Mouse (Mus musculus): Measurements from ENCODE around the gene Hrh2.

Gene Hrh2

DNA sequence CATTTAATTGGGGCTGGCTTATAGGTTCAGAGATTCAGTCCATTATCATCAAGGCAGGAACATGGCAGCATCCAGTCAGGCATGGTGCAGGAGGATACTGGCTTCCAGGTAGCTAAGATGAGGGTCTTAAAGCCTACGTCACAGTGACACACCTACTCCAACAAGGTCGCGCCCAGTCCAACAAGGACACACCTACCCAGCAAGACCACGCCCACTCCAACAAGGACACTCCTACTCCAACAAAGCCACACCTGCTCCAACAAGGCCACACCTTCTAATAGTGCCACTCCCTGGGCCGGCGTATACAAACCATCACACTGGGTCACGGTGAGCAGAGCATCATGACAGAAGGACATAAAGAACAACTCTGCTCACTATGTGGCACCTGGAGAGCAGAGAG lies 80.1 kb downstream of the Hrh2 start:
- no peak for DNase-seq

DNA sequence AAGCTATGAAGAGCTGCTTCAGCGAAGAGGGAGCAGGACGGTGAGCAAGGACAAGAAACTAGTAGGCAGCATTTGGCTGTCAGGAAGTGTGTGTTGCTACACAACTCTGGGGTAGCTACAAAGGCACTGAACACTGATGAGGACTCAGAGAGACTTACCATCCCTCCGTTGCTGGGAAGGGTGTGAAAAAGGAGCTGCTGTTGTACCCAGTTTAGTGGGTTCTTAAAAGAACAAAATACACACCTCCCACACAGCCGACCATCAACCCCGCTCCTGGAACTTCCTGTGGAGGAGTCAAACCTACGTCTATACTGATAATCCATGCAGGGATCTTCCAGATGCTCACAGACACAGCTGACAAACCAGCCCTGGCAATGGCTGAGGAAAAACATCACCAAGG lies 85.5 kb downstream of the Hrh2 start:
- no peak for DNase-seq

DNA sequence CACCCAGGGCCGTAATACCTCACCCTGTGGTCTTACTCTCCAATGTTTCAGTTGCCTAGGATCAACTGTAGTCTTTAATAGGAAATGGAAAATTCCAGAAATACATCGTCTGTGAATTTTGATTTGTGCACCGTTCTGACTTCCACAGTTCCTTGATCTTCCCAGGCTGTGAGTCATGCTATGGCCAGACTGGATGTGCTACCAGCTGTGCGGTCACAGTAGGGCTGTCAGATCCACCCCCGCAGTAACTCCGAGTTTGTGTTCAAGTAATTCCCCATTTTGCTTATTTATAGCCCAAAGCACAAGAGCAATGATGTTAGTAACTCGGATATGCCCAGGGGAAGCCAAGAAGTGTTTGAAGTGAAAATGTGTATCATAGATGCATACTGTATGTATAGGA lies 88.4 kb downstream of the Hrh2 start:
- no peak for DNase-seq

DNA sequence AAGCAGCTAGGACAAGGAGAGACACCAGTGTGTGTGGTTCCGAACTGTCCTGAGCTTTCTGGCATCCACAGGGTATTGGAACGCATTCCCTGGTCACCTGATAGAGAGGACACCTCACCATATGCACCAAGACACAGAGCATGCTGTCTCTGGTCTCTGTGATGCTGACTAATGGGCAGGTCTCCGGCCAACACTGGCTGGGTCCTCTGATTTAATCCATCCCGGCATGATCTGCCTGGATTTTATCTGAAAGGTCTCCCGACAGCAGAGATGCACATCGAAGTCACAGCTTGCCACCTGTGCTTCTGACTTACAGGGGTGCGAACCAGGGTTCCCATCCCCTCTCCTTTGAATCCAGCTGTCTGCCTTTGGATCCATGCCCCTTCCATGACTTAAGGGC lies 89.2 kb downstream of the Hrh2 start:
- DNase-seq, result no peak

DNA sequence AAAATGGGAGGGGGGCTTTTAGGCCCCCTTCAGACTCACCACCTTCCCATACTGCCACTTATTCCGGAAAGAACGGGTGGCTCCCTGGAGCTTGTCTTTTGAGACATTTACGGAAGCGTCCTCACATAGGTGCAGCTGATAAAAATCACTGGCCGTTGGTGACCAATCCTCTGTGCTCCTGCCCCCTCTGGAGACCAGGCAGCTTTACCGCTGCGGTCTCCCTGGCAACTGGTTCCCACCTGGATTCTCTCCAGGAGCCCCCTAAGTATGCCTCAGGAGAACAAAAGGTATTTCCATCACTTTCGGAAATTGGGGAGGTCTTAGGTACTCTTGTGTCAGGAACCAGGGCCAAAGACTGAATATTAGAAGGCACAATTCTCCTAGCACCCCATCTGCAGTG lies 89.7 kb downstream of the Hrh2 start:
- no peak for DNase-seq

DNA sequence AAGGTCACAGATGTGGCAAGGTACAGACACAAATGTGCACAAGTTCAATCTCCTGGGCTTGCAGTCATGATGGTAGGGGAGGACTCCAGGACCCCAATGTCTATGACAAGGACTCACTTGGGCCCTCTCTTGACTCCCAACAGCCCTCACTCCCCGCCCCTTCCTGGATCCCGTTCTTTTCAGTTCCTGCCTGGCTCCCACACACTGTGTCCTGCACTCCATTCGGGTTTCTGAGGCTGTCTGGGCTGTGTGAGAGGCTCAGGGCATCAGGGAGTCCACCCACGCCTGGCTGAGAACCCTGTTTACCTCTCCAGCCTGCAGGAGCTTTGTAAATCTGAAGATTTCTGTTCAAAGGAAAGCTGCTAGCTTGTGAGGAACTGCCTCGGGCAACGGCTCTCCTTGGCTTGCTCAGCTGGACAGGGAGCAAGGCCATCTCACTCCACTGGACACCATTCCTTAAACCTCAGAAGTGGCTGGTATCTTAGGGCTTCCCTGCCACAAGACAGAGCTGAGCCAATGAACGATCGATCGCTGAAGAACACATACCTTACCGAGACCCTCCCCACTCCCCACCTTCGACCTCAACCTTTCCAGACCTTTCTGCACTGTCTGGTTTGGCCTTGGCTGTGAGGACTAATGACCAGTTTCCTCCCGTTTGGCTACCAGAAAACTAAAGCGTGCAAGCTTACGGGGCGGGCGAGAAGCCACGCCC lies 90.4 kb downstream of the Hrh2 start:
- no peak for DNase-seq

DNA sequence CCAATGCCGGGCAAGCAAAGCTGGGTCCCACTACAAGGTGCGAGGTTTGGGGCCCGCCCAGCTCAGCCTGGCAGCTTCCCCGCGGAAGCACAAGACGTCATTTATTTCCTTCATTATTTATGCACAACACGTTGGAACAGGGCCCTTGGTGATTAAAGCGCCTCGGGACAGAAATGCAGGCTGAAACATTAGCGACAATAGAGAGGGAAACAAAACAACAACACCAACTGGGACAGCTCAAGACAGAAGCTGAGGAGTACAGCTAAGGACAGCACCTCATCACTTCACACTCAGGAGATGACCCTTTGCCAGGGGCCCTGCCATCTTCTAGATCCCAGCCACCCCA lies 90.9 kb downstream of the Hrh2 start:
- DNase-seq, result peak; percentile 21 to 29

Data from B cell, adult 2 months (primary cell).